8 mouse cellular contexts compared by ENCODE assay signal in the genomic region with DNA sequence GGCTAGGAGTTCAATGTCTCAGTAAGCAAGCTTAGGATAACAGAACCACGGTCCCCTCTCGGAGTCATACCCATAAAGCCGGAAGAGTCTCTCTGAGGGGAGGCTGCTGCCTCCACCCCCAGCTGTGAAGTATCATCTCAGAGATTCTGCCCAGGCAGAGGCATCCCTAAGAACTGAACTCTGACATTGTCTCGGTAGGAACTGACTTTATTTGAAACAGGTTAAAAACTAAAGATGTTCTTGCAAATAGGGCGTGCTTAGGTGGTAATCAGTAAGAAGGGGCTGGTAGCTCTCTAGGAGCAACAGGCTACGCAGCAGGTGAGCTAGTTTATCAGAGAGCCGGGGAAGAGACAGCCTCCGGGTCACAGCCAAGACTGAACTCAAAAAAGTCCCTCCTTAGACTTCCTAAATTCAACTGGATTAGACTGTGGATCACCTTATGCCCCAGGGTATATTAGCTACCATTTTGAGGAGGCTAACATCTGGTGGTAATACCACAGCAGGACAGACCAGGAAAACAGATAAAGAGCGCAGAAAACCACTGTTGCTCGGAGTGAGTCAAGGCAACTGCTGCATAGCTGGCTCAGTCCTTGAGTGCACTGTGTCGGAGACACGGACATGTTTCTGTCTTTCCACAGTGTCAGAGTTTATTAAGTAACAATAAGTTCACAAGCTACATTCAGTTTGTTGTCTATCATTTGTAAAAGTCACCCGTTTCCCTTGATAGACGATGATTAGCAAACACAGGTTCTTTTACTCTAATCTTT. TPM values are rescaled to one million over a fixed set of nuclear protein-coding genes. Genes with fewer than 3 reads are reported as not detected.
A peak's percentile ranks its signal among the peaks of the same experiment; 100 is the strongest.
DNase-seq lines count a peak whose midpoint lies in the region; ATAC-seq lines count a peak whose summit lies in the region.

No protein-coding gene starts in this region.

- peak; percentile 15 for DNase-seq in adrenal gland, adult 2 months
- DNase-seq in adrenal gland, postnatal 14 days: no peak
- peak; percentile 37 for DNase-seq in R1 (ENCODE audit: low read depth, low spot score)
- peak; percentile 44 for DNase-seq in thymus, postnatal 4 days
- DNase-seq in gastrocnemius, postnatal 10 days: no peak

- ATAC-seq in hematopoietic stem cell, adult 5-6 weeks (replicated peaks in 1 of 2; ENCODE audit: insufficient read depth in 1 of 2, low FRiP score in 2 of 2, low TSS enrichment in 1 of 2, low read depth in 1 of 2, poor library complexity in 2 of 2, severe bottlenecking in 2 of 2): peak; percentile 70 to 71
- ATAC-seq in megakaryocyte, adult 5-6 weeks (ENCODE audit: poor library complexity, severe bottlenecking): peak; percentile 43
- no peak for ATAC-seq in frontal cortex, adult (ENCODE audit: low TSS enrichment)

RNA-seq across cellular contexts. Expression of a gene that starts 10.7 kb away (rescaled TPM):
- 10 to 100 TPM; 16.9 to 18.2 TPM for total RNA-seq in adrenal gland, adult 2 months (2021)
- polyA plus RNA-seq in adrenal gland, adult 2 months (2012; rRNA removed): 12.5 and 15.4 TPM in 2 replicates
- total RNA-seq in adrenal gland, postnatal 14 days (2021): 16.3 and 16.8 TPM in 2 replicates
- total RNA-seq in hematopoietic stem cell, adult 5-6 weeks (2017): 13.3 and 20.6 TPM in 2 replicates
- 5.9 and 7.3 TPM in 2 replicates for total RNA-seq in megakaryocyte, adult 5-6 weeks (2015)
- total RNA-seq in megakaryocyte, adult 5-6 weeks (2017): 10.1 and 23.8 TPM in 2 replicates
- 1 to 10 TPM; 5.3 to 8.2 TPM for total RNA-seq in gastrocnemius, postnatal 10 days (2021)

RNA-seq across cellular contexts. Expression of a gene that starts 16.1 kb away (rescaled TPM):
- total RNA-seq in adrenal gland, adult 2 months (2021): 1 to 10 TPM; 5.6 to 7.4 TPM
- polyA plus RNA-seq in adrenal gland, adult 2 months (2012; rRNA removed): not detected in 2 replicates
- total RNA-seq in adrenal gland, postnatal 14 days (2021): 6.9 and 7.5 TPM in 2 replicates
- total RNA-seq in hematopoietic stem cell, adult 5-6 weeks (2017): not detected in 2 replicates
- total RNA-seq in megakaryocyte, adult 5-6 weeks (2015): 1.2 and 3.2 TPM in 2 replicates
- not detected in 2 replicates for total RNA-seq in megakaryocyte, adult 5-6 weeks (2017)
- total RNA-seq in gastrocnemius, postnatal 10 days (2021): 1 to 10 TPM; 1.3 to 3.4 TPM

RNA-seq across cellular contexts. Expression of a gene that starts 43.9 kb away (rescaled TPM):
- under 1 TPM; 0.52 to 0.66 TPM for total RNA-seq in adrenal gland, adult 2 months (2021)
- polyA plus RNA-seq in adrenal gland, adult 2 months (2012; rRNA removed): 0.13 and 0.67 TPM in 2 replicates
- 0.78 and 0.90 TPM in 2 replicates for total RNA-seq in adrenal gland, postnatal 14 days (2021)
- total RNA-seq in hematopoietic stem cell, adult 5-6 weeks (2017): 0.31 TPM in 1 of 2 replicates, not detected in the other
- not detected in 2 replicates for total RNA-seq in megakaryocyte, adult 5-6 weeks (2015)
- total RNA-seq in megakaryocyte, adult 5-6 weeks (2017): not detected in 2 replicates
- under 1 TPM; 0.09 to 0.16 TPM for total RNA-seq in gastrocnemius, postnatal 10 days (2021)

RNA-seq across cellular contexts. Expression of a gene that starts 52.4 kb away (rescaled TPM):
- 10 to 100 TPM; 58.1 to 58.5 TPM for total RNA-seq in adrenal gland, adult 2 months (2021)
- 31.6 and 42.5 TPM in 2 replicates for polyA plus RNA-seq in adrenal gland, adult 2 months (2012; rRNA removed)
- total RNA-seq in adrenal gland, postnatal 14 days (2021): 59.8 and 63.0 TPM in 2 replicates
- total RNA-seq in hematopoietic stem cell, adult 5-6 weeks (2017): 76.3 and 89.3 TPM in 2 replicates
- total RNA-seq in megakaryocyte, adult 5-6 weeks (2015): 68.4 and 70.9 TPM in 2 replicates
- total RNA-seq in megakaryocyte, adult 5-6 weeks (2017): 85.4 and 89.4 TPM in 2 replicates
- 10 to 100 TPM; 29.7 to 36.4 TPM for total RNA-seq in gastrocnemius, postnatal 10 days (2021)

Comparison
In these comparisons a context has a peak if more than half of its experiments do, and no peak if none do; other contexts are left out.
1. DNase-seq: peak in adrenal gland, adult 2 months (single experiment), R1 (single experiment) and thymus, postnatal 4 days (single experiment); none in adrenal gland, postnatal 14 days (single experiment) and gastrocnemius, postnatal 10 days (single experiment).